Mouse (Mus musculus) liver, adult 2 months (tissue): ENCODE measurements around the gene Mrpl50. TPM values are rescaled to one million over a fixed set of nuclear protein-coding genes. Genes with fewer than 3 reads are reported as not detected.

Experiments used
- DNase-seq: peaks from one replicate; pipeline ENCODE4 v3.0.0-alpha.2; 2011; ENCODE audit warnings: low read depth, low spot score; ENCODE audit errors: extremely low read depth
- H3K27ac ChIP-seq: fragments of 200-500 bp; replicated peaks from 2 replicates; pipeline ENCODE4 v1.5.1; 2012; ENCODE audit warnings: low read depth, mild to moderate bottlenecking, control low read depth, inconsistent platforms, low read length; ENCODE audit not compliant: insufficient read depth
- H3K27me3 ChIP-seq: fragments of 200-500 bp; 2 replicates; pipeline ENCODE4 v1.6.1; 2012; ENCODE audit warnings: mild to moderate bottlenecking, moderate library complexity, low read length, inconsistent platforms; ENCODE audit not compliant: control insufficient read depth, insufficient read depth
- H3K36me3 ChIP-seq: fragments of 200-500 bp; 2 replicates; pipeline ENCODE4 v1.6.1; 2012; ENCODE audit warnings: low read length, inconsistent platforms; ENCODE audit not compliant: control insufficient read depth, insufficient read depth
- H3K4me1 ChIP-seq: fragments of 200-500 bp; 2 replicates; pipeline ENCODE4 v1.6.1; 2011; ENCODE audit warnings: low read length; ENCODE audit not compliant: control insufficient read depth, insufficient read depth
- H3K4me3 ChIP-seq: fragments of 200-500 bp; 2 replicates; pipeline ENCODE4 v1.5.1; 2011; ENCODE audit warnings: low read depth, mild to moderate bottlenecking, control low read depth, low read length, moderate library complexity; ENCODE audit not compliant: insufficient read depth
- H3K79me2 ChIP-seq: fragments of 200-500 bp; 2 replicates; pipeline ENCODE4 v1.6.1; 2012; ENCODE audit warnings: inconsistent platforms, mild to moderate bottlenecking, low read length, moderate library complexity; ENCODE audit not compliant: control insufficient read depth, insufficient read depth
- H3K9ac ChIP-seq: fragments of 200-500 bp; 2 replicates; pipeline ENCODE4 v1.6.1; 2012; ENCODE audit warnings: low read depth, mild to moderate bottlenecking, control low read depth, inconsistent platforms, low read length
- CTCF ChIP-seq: fragments of 200-500 bp; IDR thresholded peaks from 2 replicates; pipeline ENCODE4 v1.5.1; 2011; ENCODE audit warnings: low read depth, low read length, control low read depth
- POLR2A ChIP-seq: fragments of 200-500 bp; IDR thresholded peaks from 2 replicates; pipeline ENCODE4 v1.6.1; 2011; ENCODE audit warnings: low read length, control low read depth; ENCODE audit not compliant: insufficient read depth; ENCODE audit errors: extremely low read depth
- WGBS: fragments of 180-500 bp; shearing (Covaris S2); methylation state at CpG from one replicate; pipeline ENCODE4 v1.1.7; 2018; 5-methylcytosine and 5-hydroxymethylcytosine counted together
- polyA plus RNA-seq: library from polyadenylated mRNA; depleted of rRNA; stranded (reverse); fragments of >200 nt; gene quantifications from 2 replicates; pipeline ENCODE4 v1.2.3, GENCODE M21; 2012; rRNA removed
- total RNA-seq: library from RNA; depleted of rRNA; stranded (reverse); fragments of >200 nt; gene quantifications from 2 replicates; pipeline ENCODE4 v1.2.3, GENCODE M21; 2014; rRNA removed

Gene Mrpl50
- total and polyA plus RNA-seq, 2 experiments = 4.9 to 30.1 TPM

- H3K79me2 ChIP-seq = peaks cover 8% of the 10 kb centered on the region; the same call in 1 of the 2 replicates
- peak overlapping the region; percentile 43 for H3K4me3 ChIP-seq
- H3K4me1 ChIP-seq = peaks cover 24% of the 10 kb centered on the region
- peak overlapping the region; percentile 77 for H3K9ac ChIP-seq
- 8% methylated on average over 19 of the region's 19 CpGs for WGBS
- no peak for TF ChIP-seq POLR2A
- H3K27ac ChIP-seq = peak overlapping the region; percentile 76
- no peaks in the 10 kb centered on the region for H3K27me3 ChIP-seq
- peaks cover 38% of the 10 kb centered on the region for H3K36me3 ChIP-seq
- peak; percentile 81 for DNase-seq
Observed at GRCm38 (mm10) chr4:49478118-49478877, 42.6 kb downstream of the Mrpl50 start.

GRCm38 (mm10) chr4:49474583-49474982, 46.3 kb downstream of the Mrpl50 start:
- Histone ChIP-seq H3K9ac (no peak overlapping the region), H3K4me3 (no peak overlapping the region), H3K27ac (no peak overlapping the region; the same call in 1 of the 2 replicates)

GRCm38 (mm10) chr4:49473435-49474100, 47.3 kb downstream of the Mrpl50 start, which contains the start of gene Acnat1:
TSS of gene Acnat1 (minus strand) at chr4:49473912.
- Histone ChIP-seq H3K36me3 (peaks cover 57% of the 10 kb centered on the region), H3K4me1 (peaks cover 12% of the 10 kb centered on the region; the same call in 1 of the 2 replicates), H3K4me3 (no peak within 1 kb of the TSS), H3K27ac (0 out of 2 replicates have a peak within 1 kb of the TSS, but pooled peaks have one; percentile 24), H3K27me3 (no peaks in the 10 kb centered on the region), H3K79me2 (peaks cover 4% of the 10 kb centered on the region; the same call in 1 of the 2 replicates), H3K9ac (no peak within 1 kb of the TSS)
- WGBS = 49% methylated on average over 3 of the region's 3 CpGs
- TF ChIP-seq POLR2A (no peak), CTCF (no peak)
- DNase-seq = peak; percentile 30

More at GRCm38 (mm10) chr4:49474583-49474982, 46.3 kb downstream of the Mrpl50 start:
- Histone ChIP-seq H3K27me3 (no peaks in the 10 kb centered on the region), H3K36me3 (peaks cover 49% of the 10 kb centered on the region), H3K79me2 (peaks cover 4% of the 10 kb centered on the region; the same call in 1 of the 2 replicates), H3K4me1 (peaks cover 12% of the 10 kb centered on the region; the same call in 1 of the 2 replicates)
- no peak for TF ChIP-seq CTCF
- TF ChIP-seq POLR2A = no peak
- no peak for DNase-seq

- H3K36me3 ChIP-seq = peaks cover 49% of the 10 kb centered on the region
- H3K27ac ChIP-seq = no peak overlapping the region
- H3K27me3 ChIP-seq = no peaks in the 10 kb centered on the region
- TF ChIP-seq POLR2A (no peak), CTCF (no peak)
- WGBS = 88% methylated on average over 3 of the region's 3 CpGs
- H3K9ac ChIP-seq = no peak overlapping the region
- DNase-seq = no peak
- peaks cover 2% of the 10 kb centered on the region; the same call in 1 of the 2 replicates for H3K4me1 ChIP-seq
- H3K79me2 ChIP-seq = peaks cover under 1% of the 10 kb centered on the region; the same call in 1 of the 2 replicates
- no peak overlapping the region for H3K4me3 ChIP-seq
Observed at GRCm38 (mm10) chr4:49469435-49470151, 51.3 kb downstream of the Mrpl50 start.

GRCm38 (mm10) chr4:49467360-49467759, 53.5 kb downstream of the Mrpl50 start:
- WGBS = 93% methylated on average over 6 of the region's 6 CpGs
- H3K27me3 ChIP-seq = no peaks in the 10 kb centered on the region
- H3K9ac ChIP-seq = no peak overlapping the region
- H3K4me3 ChIP-seq = no peak overlapping the region
- no peak for TF ChIP-seq POLR2A
- no peaks in the 10 kb centered on the region; the same call in 1 of the 2 replicates for H3K79me2 ChIP-seq
- DNase-seq = no peak
- H3K36me3 ChIP-seq = peaks cover 30% of the 10 kb centered on the region
- no peak overlapping the region for H3K27ac ChIP-seq
- H3K4me1 ChIP-seq = no peaks in the 10 kb centered on the region

Other genes with a start within 250 kb of the Mrpl50 start
- gene Acnat2, start 112.9 kb downstream of the Mrpl50 start, total RNA-seq = 44.7 and 70.2 TPM in 2 replicates
- 28.6 and 48.6 TPM in 2 replicates for gene Acnat2, start 112.9 kb downstream of the Mrpl50 start, polyA plus RNA-seq
- 92.1 and 112 TPM in 2 replicates for gene Acnat1, start 47.2 kb downstream of the Mrpl50 start, total RNA-seq
- gene Acnat1, start 47.2 kb downstream of the Mrpl50 start, polyA plus RNA-seq = 38.6 and 38.8 TPM in 2 replicates
- 245 and 304 TPM in 2 replicates for gene Baat, start 14.5 kb downstream of the Mrpl50 start, total RNA-seq
- gene Baat, start 14.5 kb downstream of the Mrpl50 start, polyA plus RNA-seq = 73.9 and 76.0 TPM in 2 replicates
- gene Zfp189, start 83 bp upstream of the Mrpl50 start, total RNA-seq = 5.2 and 6.4 TPM in 2 replicates
- gene Zfp189, start 83 bp upstream of the Mrpl50 start, polyA plus RNA-seq = 1.1 and 1.5 TPM in 2 replicates
- gene Aldob, start 28.5 kb upstream of the Mrpl50 start, total RNA-seq = 3,873 and 3,924 TPM in 2 replicates
- gene Aldob, start 28.5 kb upstream of the Mrpl50 start, polyA plus RNA-seq = 2,627 and 3,122 TPM in 2 replicates
- 0.27 and 0.46 TPM in 2 replicates for gene Tmem246, start 76.8 kb upstream of the Mrpl50 start, total RNA-seq
- gene Tmem246, start 76.8 kb upstream of the Mrpl50 start, polyA plus RNA-seq = 0.51 and 0.59 TPM in 2 replicates
- 18.3 and 20.0 TPM in 2 replicates for gene Rnf20, start 110.9 kb upstream of the Mrpl50 start, total RNA-seq
- gene Rnf20, start 110.9 kb upstream of the Mrpl50 start, polyA plus RNA-seq = 8.5 and 8.7 TPM in 2 replicates
- gene Ppp3r2, start 160.9 kb upstream of the Mrpl50 start, total RNA-seq = not detected in 2 replicates
- gene Ppp3r2, start 160.9 kb upstream of the Mrpl50 start, polyA plus RNA-seq = not detected in 2 replicates